Mouse (Mus musculus) bone marrow, adult 2 months (tissue): ENCODE data around the gene Erp29.

ENCODE experiments used
- CTCF ChIP-seq: fragments of 200-500 bp; IDR thresholded peaks from 2 replicates; pipeline ENCODE4 v1.5.1; 2011; ENCODE audit warnings: low read length, control low read depth; ENCODE audit not compliant: control insufficient read depth, insufficient read depth
- POLR2A ChIP-seq: fragments of 200-500 bp; IDR thresholded peaks from 2 replicates; pipeline ENCODE4 v1.6.1; 2011; ENCODE audit warnings: low read depth, mild to moderate bottlenecking, control low read depth, low read length, borderline replicate concordance; ENCODE audit not compliant: control insufficient read depth

DNA sequence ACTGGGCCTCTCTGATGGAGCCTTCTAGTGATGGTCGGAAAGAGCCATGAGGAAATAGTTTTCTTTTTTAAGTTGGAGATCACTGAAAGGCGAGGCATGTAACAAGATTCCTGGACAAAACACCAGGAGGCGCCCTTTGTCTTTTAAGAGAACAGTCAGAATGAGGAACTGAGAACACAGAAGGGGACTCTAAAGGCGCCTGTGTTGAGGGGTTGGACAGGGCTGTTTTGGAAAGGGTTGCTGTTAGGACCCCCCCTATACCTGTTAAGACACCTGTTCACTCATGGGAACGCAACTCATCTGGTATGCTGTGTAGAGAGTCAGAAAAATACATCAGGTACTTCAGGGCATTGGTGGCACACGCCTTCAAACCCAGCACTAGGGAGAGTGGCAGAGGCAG lies 2.3 kb downstream of the Erp29 start:
- TF ChIP-seq CTCF: no peak
- TF ChIP-seq POLR2A: no peak
